Mouse (Mus musculus) bone marrow macrophage, adult 2 months (primary cell): ENCODE results near the gene Zfp85. TPM values are rescaled to one million over a fixed set of nuclear protein-coding genes. Genes with fewer than 3 reads are reported as not detected.
"Not testable (repeated sequence)": the region's sequence is repeated elsewhere in the genome, so short reads cannot be mapped to it uniquely, and the experiment has no call there.

Experiments used
- H3K27ac ChIP-seq: 2 replicates; pipeline ENCODE4 v1.5.1; 2012; ENCODE audit warnings: low read depth, low read length; ENCODE audit not compliant: insufficient read depth
- H3K4me1 ChIP-seq: 2 replicates; pipeline ENCODE4 v1.6.1; 2012; ENCODE audit warnings: low read length; ENCODE audit not compliant: control insufficient read depth, insufficient read depth
- H3K4me3 ChIP-seq: 2 replicates; pipeline ENCODE4 v1.5.1; 2012; ENCODE audit warnings: mild to moderate bottlenecking, low read length, moderate library complexity; ENCODE audit not compliant: insufficient read depth
- CTCF ChIP-seq: IDR thresholded peaks from 2 replicates; pipeline ENCODE4 v1.5.1; 2012; ENCODE audit warnings: low read depth, mild to moderate bottlenecking, low read length, moderate library complexity
- POLR2A ChIP-seq: IDR thresholded peaks from 2 replicates; pipeline ENCODE4 v1.6.1; 2012; ENCODE audit warnings: mild to moderate bottlenecking, low read depth, low read length, borderline replicate concordance
- polyA plus RNA-seq: library from polyadenylated mRNA; stranded (reverse); fragments of >200 nt; gene quantifications from 2 replicates; pipeline ENCODE4 v1.2.4, GENCODE M21; 2012; ENCODE audit not compliant: missing spikeins, insufficient read depth, insufficient read length

Gene Zfp85
- polyA plus RNA-seq, 1 experiment = 4.3 TPM

DNA sequence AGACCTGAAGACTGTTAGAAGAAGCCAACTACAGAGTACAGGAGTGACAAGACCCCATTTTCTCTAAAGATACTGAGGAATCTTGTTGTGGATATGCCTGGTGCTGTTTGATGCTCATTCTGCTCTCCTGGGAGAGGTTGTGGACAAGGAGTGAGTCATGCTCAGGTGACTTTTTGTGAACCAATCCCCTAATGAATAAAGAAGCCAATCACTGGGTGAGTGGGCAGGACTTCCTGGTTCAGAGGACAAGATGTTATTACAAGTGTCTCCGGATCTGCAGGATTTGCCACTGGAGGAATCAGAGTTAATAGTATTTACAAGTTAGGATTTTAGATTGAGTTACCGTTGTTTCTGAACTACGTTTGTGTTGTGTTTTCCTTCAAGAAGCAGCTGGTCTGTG, 12.1 kb downstream of the Zfp85 start:
- Histone ChIP-seq H3K4me1 (no peaks in the 10 kb centered on the region), H3K27ac (no peak overlapping the region), H3K4me3 (no peak overlapping the region)
- TF ChIP-seq POLR2A = no peak
- no peak for TF ChIP-seq CTCF

DNA sequence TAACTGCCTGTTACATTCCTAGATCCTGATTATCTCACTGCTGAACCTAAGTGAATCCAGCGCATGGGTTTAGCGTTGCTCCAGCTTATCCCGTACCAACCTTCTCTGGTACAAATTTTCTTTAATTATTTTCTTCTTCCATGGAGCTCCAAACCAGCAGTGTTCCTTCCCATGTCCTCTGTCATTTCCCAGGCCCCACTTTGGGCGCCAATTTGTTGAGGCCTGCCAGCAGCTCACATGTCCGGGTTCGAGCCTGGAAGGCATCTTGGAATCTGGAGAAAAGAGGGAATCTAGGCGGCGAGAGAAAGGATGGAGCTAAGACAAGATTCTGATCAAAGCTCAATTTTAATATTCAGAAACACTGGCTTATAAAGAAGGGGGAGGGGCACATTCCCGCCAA, 20.6 kb downstream of the Zfp85 start:
- not testable (repeated sequence) for H3K4me1 ChIP-seq, H3K4me3 ChIP-seq, H3K27ac ChIP-seq

DNA sequence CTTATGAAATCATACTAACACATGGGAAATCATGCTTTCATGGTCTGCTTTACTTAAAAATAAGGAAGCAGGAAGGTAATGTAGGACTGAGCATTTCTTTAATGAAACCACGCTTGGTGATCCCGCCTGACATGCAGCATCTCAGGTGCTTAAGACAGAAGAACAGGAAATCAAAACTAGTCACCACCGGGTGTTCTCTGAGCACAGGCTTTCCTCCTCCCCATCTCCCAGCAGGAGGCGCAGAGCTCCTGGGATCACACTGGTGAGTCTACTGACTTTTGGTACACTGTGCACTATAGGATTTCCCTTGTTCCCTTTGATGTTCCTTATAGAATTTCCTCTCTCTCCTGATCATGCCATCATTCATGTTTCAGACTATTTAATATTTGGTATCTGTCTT, 25.6 kb downstream of the Zfp85 start:
- not testable (repeated sequence) for H3K27ac ChIP-seq, H3K4me1 ChIP-seq
- peak overlapping the region; percentile 59 for H3K4me3 ChIP-seq

DNA sequence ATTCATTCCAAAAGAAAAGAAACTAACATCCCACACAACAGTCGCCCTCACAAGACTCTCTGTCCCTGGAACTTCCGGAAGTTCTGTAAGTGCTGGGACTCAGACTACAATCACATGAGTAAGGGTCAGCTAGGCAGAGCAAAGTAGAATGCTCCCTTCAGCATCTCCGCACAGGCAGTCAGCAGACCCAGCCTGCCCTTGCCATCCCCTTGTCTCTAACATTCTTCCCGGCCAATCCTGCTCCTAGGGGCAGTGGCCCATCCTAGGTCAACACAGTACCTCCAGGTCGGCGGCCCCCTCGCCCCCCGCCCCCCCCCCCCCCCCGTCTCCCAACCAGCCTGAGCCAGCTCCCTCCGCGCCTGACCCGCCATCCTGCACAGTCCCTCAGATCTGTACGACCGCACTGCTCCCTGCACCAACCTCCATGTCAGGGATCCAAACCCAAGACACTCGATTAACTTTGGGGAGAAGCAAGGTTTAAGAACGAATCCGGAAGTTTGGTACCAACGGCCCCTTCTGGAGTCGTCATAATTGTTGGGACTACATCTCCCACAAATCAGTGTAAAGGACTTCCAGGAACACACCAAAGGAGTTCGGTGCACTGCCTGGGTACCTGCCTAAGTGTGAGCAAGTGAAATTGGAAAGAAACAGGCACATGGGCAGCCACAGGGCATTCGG, 26.2 kb downstream of the Zfp85 start, which contains the start of gene Zfp65:
Zfp65 (minus strand) TSS at position 533 of the 678 bp plus-strand sequence.
- peak within 1 kb of the TSS; percentile 59 for H3K4me3 ChIP-seq
- no peak for TF ChIP-seq POLR2A
- no peak for TF ChIP-seq CTCF
- H3K27ac ChIP-seq = peak within 1 kb of the TSS; percentile 51
- H3K4me1 ChIP-seq = peaks cover 7% of the 10 kb centered on the region

DNA sequence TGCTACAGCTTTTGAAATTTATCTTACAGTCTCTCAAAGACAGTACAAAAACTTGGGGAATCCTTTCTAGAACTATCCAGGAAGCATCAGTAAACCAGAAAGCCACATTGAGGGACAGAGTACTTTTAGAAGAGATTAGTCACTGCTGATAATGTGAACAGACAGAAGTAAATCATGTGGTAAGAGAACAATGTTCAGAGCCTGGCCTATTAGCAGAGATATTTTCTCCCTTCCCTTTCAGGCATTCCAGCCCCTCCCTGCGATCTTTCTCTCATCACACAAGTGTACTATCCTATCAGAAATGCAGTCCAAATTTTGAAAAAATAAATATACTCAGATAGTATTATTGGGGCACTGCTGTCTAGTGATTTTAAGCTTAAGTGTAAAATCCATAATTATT, 26.9 kb downstream of the Zfp85 start:
- H3K4me3 ChIP-seq = no peak overlapping the region
- H3K27ac ChIP-seq = no peak overlapping the region
- H3K4me1 ChIP-seq = peaks cover 10% of the 10 kb centered on the region
- TF ChIP-seq POLR2A (no peak), CTCF (no peak)

DNA sequence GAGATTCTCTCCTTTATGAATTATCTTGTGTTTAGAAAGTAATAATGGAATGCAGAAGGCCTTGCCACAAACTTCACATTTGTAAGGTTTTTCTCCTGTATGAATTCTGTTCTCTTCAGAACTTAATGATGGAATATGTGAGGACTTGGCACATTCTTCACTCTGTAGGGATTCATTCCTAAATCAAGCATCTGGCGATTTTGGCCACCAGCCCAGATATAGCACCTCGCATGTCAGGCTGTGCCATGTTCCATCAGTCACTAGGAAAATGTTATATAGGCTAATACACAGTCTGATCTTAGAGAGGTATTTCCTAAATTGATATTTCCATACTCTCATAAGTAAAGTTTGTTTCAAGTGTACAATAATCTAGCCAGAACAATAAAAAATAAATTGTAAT, 29.7 kb downstream of the Zfp85 start:
- H3K4me3 ChIP-seq, H3K27ac ChIP-seq: not testable (repeated sequence)
- peaks cover 12% of the 10 kb centered on the region for H3K4me1 ChIP-seq

DNA sequence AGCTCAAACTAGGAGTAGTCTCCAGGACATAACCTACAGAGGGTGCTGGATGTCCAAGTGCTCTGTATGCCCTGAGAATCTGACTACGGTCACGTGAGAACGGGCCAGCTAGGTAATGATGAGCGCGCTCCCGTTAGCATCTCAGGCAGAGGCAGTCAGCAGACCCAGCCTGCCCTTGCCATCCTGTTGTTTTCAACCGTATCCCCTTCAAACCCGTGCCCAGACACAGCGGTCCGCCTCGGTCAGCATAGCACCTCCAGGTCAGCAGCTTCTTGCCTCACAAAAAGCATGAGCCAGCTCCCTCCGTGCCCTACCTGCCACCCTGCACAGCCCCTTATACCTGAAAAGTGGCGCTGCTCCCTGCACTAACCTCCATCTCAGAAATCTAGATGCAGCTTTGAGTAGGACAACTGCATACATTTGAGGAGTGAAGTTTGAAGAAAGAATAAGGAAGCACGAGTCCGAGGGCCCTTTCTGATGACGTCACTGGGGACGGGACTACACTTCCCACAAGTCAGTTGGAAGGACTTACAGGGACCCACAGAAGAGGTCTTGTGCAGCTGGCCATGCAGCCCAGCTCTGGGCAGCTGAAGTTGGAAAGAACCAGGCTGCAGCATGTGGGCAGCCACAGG, 31.1 kb downstream of the Zfp85 start:
- Histone ChIP-seq H3K27ac (peak overlapping the region; percentile 56), H3K4me1 (peaks cover 7% of the 10 kb centered on the region), H3K4me3 (peak overlapping the region; percentile 72)
- TF ChIP-seq CTCF (no peak), POLR2A (no peak)

Other genes starting within 250 kb of the Zfp85 start
- not detected in 2 replicates for gene Gm26965, start 229.1 kb downstream of the Zfp85 start, polyA plus RNA-seq
- 21.8 and 22.7 TPM in 2 replicates for gene Zfp87, start 229.1 kb downstream of the Zfp85 start, polyA plus RNA-seq
- 5.9 and 6.3 TPM in 2 replicates for gene Zfp748, start 201.4 kb downstream of the Zfp85 start, polyA plus RNA-seq
- 9.5 and 10.8 TPM in 2 replicates for gene Zfp729b, start 145.5 kb downstream of the Zfp85 start, polyA plus RNA-seq
- 2.5 and 6.9 TPM in 2 replicates for gene Gm49345, start 117.5 kb downstream of the Zfp85 start, polyA plus RNA-seq
- gene Zfp729a, start 117.4 kb downstream of the Zfp85 start, polyA plus RNA-seq = 9.1 and 14.2 TPM in 2 replicates
- 9.4 and 12.7 TPM in 2 replicates for gene Zfp738, start 68.2 kb downstream of the Zfp85 start, polyA plus RNA-seq
- 7.8 and 10.5 TPM in 2 replicates for gene Zfp65, start 26.1 kb downstream of the Zfp85 start, polyA plus RNA-seq
- 2.0 and 4.4 TPM in 2 replicates for gene Zfp493, start 24.5 kb upstream of the Zfp85 start, polyA plus RNA-seq
- 3.6 and 4.7 TPM in 2 replicates for gene Zfp273, start 58.5 kb upstream of the Zfp85 start, polyA plus RNA-seq
- gene Gm10037, start 75.9 kb upstream of the Zfp85 start, polyA plus RNA-seq = 2.1 TPM in 1 of 2 replicates, not detected in the other
- gene BC048507, start 108.1 kb upstream of the Zfp85 start, polyA plus RNA-seq = not detected in 2 replicates